13 mouse cellular contexts compared by ENCODE assay signal in the genomic region with DNA sequence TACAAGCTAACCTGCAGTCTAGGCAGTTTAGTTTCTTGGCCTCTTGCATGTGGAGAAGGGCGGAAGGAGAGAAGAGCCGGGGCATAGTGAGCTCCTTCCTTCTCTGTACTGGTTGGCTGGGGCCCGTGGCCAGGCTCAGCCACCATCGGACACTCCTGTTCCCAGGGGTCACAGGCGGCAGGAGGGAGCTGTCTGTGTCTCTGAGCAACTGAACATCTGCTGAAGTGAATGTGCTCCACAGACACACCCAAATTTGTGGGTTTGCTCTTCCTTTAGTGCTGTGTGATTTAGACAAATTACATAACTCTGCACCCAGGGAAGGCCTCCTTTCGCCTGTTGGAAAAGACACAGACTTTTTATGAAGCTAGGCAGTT.
A peak's percentile ranks its signal among the peaks of the same experiment; 100 is the strongest.
DNase-seq lines count a peak whose midpoint lies in the region; ATAC-seq and TF ChIP-seq lines count a peak whose summit lies in the region.
"Had no signal": no experiment of that assay in that cellular context is flagged by ENCODE, and none has a peak within 500 bp of the region (broad histone marks: within the 10 kb centered on the region; RNA-seq: fewer than 3 reads in every experiment).

No protein-coding gene starts in this region.

- no peaks in the 10 kb centered on the region for H3K79me3 ChIP-seq in C2C12 (ENCODE audit: low read depth)

- H3K36me3 ChIP-seq in intestine, embryonic 14.5 days (ENCODE audit: control insufficient read depth, insufficient read depth, low read length), result no peaks in the 10 kb centered on the region
- no peaks in the 10 kb centered on the region for H3K36me3 ChIP-seq in intestine, postnatal 0 days (ENCODE audit: control insufficient read depth, insufficient read depth)
- H3K36me3 ChIP-seq in C2C12 (ENCODE audit: control insufficient read depth, insufficient read depth), result no peaks in the 10 kb centered on the region
- no peaks in the 10 kb centered on the region for H3K36me3 ChIP-seq in embryonic facial prominence, embryonic 13.5 days
- H3K36me3 ChIP-seq: hindbrain, embryonic 12.5 days; liver, embryonic 13.5 days had no signal

- no peaks in the 10 kb centered on the region for H3K27me3 ChIP-seq in intestine, embryonic 14.5 days (replicated peaks; ENCODE audit: control insufficient read depth, insufficient read depth, low read length)
- no peaks in the 10 kb centered on the region for H3K27me3 ChIP-seq in intestine, postnatal 0 days (replicated peaks; ENCODE audit: control insufficient read depth, insufficient read depth, low read length)
- H3K27me3 ChIP-seq in C2C12 (ENCODE audit: control insufficient read depth, insufficient read depth, insufficient read length), result no peaks in the 10 kb centered on the region
- no peaks in the 10 kb centered on the region for H3K27me3 ChIP-seq in embryonic facial prominence, embryonic 13.5 days
- H3K27me3 ChIP-seq: hindbrain, embryonic 12.5 days; liver, embryonic 13.5 days had no signal

- no peak for TF ChIP-seq CTCF in intestine, postnatal 0 days (IDR thresholded peaks at IDR 0.05; ENCODE audit: low read depth)
- no peak for TF ChIP-seq CTCF in C2C12 (IDR thresholded peaks at IDR 0.05; ENCODE audit: control insufficient read depth, insufficient read depth, insufficient read length)

- H3K4me1 ChIP-seq in intestine, embryonic 14.5 days (replicated peaks; ENCODE audit: control insufficient read depth, insufficient read depth, low read length), result peaks cover 10% of the 10 kb centered on the region
- no peaks in the 10 kb centered on the region for H3K4me1 ChIP-seq in intestine, postnatal 0 days (replicated peaks; ENCODE audit: control insufficient read depth, insufficient read depth, low read length)
- peaks cover 32% of the 10 kb centered on the region for H3K4me1 ChIP-seq in embryonic facial prominence, embryonic 13.5 days

- no peak overlapping the region for H3K9ac ChIP-seq in intestine, embryonic 14.5 days (ENCODE audit: low read length)
- H3K9ac ChIP-seq in intestine, postnatal 0 days (ENCODE audit: low read depth, low read length), result no peak overlapping the region
- H3K9ac ChIP-seq in embryonic facial prominence, embryonic 13.5 days, result no peak overlapping the region
- H3K9ac ChIP-seq: hindbrain, embryonic 12.5 days; liver, embryonic 13.5 days had no signal

- DNase-seq in intestine, embryonic 14.5 days (ENCODE audit: low spot score), result peak; percentile 51
- DNase-seq in heart, postnatal 4 days, result peak; percentile 30
- DNase-seq in ovary, adult 18-20 months (ENCODE audit: low spot score), result no peak
- DNase-seq in left cerebral cortex, adult 8-10 months (ENCODE audit: low spot score in 2 of 2), result no peak
- DNase-seq in MN1 (ENCODE audit: low spot score), result no peak
- DNase-seq: cerebellum, adult 2 months; liver, embryonic 13.5 days; thymus, postnatal 14 days had no signal

- no peak overlapping the region for H3K4me3 ChIP-seq in intestine, embryonic 14.5 days (ENCODE audit: low read depth, low read length)
- no peak overlapping the region for H3K4me3 ChIP-seq in intestine, postnatal 0 days (ENCODE audit: low read depth, low read length)
- H3K4me3 ChIP-seq in C2C12 (ENCODE audit: insufficient read depth, poor library complexity, severe bottlenecking), result no peak overlapping the region
- H3K4me3 ChIP-seq in embryonic facial prominence, embryonic 13.5 days, result no peak overlapping the region
- H3K4me3 ChIP-seq: hindbrain, embryonic 12.5 days; liver, embryonic 13.5 days had no signal

- no peak for ATAC-seq in intestine, embryonic 14.5 days (replicated peaks; ENCODE audit: low FRiP score, low TSS enrichment, low read depth)
- ATAC-seq in intestine, postnatal 0 days, result no peak
- no peak for ATAC-seq in embryonic facial prominence, embryonic 13.5 days (ENCODE audit: insufficient number of reproducible peaks, insufficient read depth, low FRiP score, low TSS enrichment, low read depth)
- ATAC-seq: forebrain, embryonic 14.5 days had no signal

- 59% methylated on average over 6 of the region's 6 CpGs for WGBS in intestine, embryonic 14.5 days
- 59% methylated on average over 6 of the region's 6 CpGs for WGBS in intestine, postnatal 0 days
- 40% methylated on average over 6 of the region's 6 CpGs for WGBS in embryonic facial prominence, embryonic 13.5 days

- H3K27ac ChIP-seq in intestine, embryonic 14.5 days (ENCODE audit: low read depth), result peak overlapping the region; percentile 45; the same call in 1 of the 2 replicates
- H3K27ac ChIP-seq in intestine, postnatal 0 days (ENCODE audit: low read depth, low read length), result no peak overlapping the region
- H3K27ac ChIP-seq in embryonic facial prominence, embryonic 13.5 days, result peak overlapping the region; percentile 69
- H3K27ac ChIP-seq: hindbrain, embryonic 12.5 days; liver, embryonic 13.5 days had no signal

- no peak overlapping the region for H3ac ChIP-seq in C2C12 (ENCODE audit: control insufficient read depth, insufficient read length, low read depth)

- no peaks in the 10 kb centered on the region for H3K9me3 ChIP-seq in intestine, embryonic 14.5 days (ENCODE audit: control insufficient read depth, low read length)
- H3K9me3 ChIP-seq in intestine, postnatal 0 days (ENCODE audit: control insufficient read depth), result 0 out of 2 replicates have a peak, but pooled peaks cover 4% of the 10 kb centered on the region
- H3K9me3 ChIP-seq in embryonic facial prominence, embryonic 13.5 days, result peaks cover 6% of the 10 kb centered on the region; the same call in 1 of the 2 replicates
- H3K9me3 ChIP-seq: liver, embryonic 13.5 days had no signal

- H3K4me2 ChIP-seq in intestine, embryonic 14.5 days (ENCODE audit: low read length), result no peak overlapping the region
- no peak overlapping the region for H3K4me2 ChIP-seq in intestine, postnatal 0 days (replicated peaks; ENCODE audit: low read depth)
- H3K4me2 ChIP-seq in embryonic facial prominence, embryonic 13.5 days, result no peak overlapping the region
- H3K4me2 ChIP-seq: hindbrain, embryonic 12.5 days; liver, embryonic 13.5 days had no signal

- H3K79me2 ChIP-seq in C2C12 (ENCODE audit: control insufficient read depth, insufficient read depth), result no peaks in the 10 kb centered on the region

TF ChIP-seq in C2C12, 6 proteins besides CTCF, POLR2A, EP300 and RAD21:
- no peak for TF ChIP-seq MAX (IDR thresholded peaks at IDR 0.05)
- TF ChIP-seq CEBPB (IDR thresholded peaks at IDR 0.05; ENCODE audit: low read depth), result peak; percentile 60
- TF ChIP-seq MYOD1 (IDR thresholded peaks at IDR 0.05; ENCODE audit: control insufficient read depth, insufficient read length, low read depth), result peak; percentile 51
- TF ChIP-seq MYOG (IDR thresholded peaks at IDR 0.05; ENCODE audit: control insufficient read depth, extremely low read depth, insufficient read length), result no peak

Comparison
In these comparisons a context has a peak if more than half of its experiments do, and no peak if none do; other contexts are left out.
1. DNase-seq: peak in intestine, embryonic 14.5 days (single experiment) and heart, postnatal 4 days (single experiment); none in ovary, adult 18-20 months (single experiment), left cerebral cortex, adult 8-10 months (0 of 2) and MN1 (single experiment).